Comparison of ENCODE assay signal across 11 mouse cellular contexts in the genomic region with DNA sequence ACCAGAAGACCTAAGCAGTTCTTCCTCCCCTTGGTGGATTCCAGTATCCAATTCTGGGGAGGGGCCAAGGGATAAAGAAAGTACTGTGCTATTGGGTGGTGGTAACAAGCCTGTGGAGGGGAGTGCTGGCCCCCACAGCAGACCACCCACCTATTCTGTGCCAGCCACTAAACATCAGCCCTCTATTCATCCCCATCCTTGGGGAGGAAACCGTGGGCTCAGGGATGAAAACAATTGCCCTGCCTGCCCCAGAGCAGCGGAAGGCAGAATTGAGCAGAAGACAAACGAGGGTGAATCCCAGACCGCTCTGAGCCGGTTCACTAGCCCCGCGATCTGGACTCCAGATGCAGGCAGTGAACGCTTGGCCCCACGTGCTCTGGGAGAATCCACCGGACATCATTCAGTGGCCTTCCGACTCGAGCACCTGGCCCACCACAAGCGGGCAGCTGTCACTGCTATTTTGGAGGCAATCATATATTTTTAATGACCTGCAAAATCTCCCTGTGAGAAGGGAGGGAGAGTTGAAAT.
A peak's percentile ranks its signal among the peaks of the same experiment; 100 is the strongest.
DNase-seq lines count a peak whose midpoint lies in the region; ATAC-seq and TF ChIP-seq lines count a peak whose summit lies in the region.
"Had no signal": no experiment of that assay in that cellular context is flagged by ENCODE, and none has a peak within 500 bp of the region (broad histone marks: within the 10 kb centered on the region; RNA-seq: fewer than 3 reads in every experiment).

No protein-coding gene starts in this region.

- no peaks in the 10 kb centered on the region for H3K36me3 ChIP-seq in hindbrain, embryonic 15.5 days
- H3K36me3 ChIP-seq in midbrain, postnatal 0 days (ENCODE audit: insufficient read depth, low read length): no peaks in the 10 kb centered on the region
- H3K36me3 ChIP-seq: lung, embryonic 15.5 days had no signal

- 3% methylated on average over 13 of the region's 13 CpGs for WGBS in hindbrain, embryonic 15.5 days
- 6% methylated on average over 13 of the region's 13 CpGs for WGBS in midbrain, postnatal 0 days

- no peak overlapping the region for H3K27ac ChIP-seq in hindbrain, embryonic 15.5 days (replicated peaks)
- H3K27ac ChIP-seq in midbrain, postnatal 0 days (ENCODE audit: low read depth, low read length): no peak overlapping the region
- H3K27ac ChIP-seq: heart, adult 2 months; lung, embryonic 15.5 days had no signal

- peak; percentile 72 for ATAC-seq in hindbrain, embryonic 15.5 days (ENCODE audit: low FRiP score, low read depth)
- ATAC-seq in midbrain, postnatal 0 days (ENCODE audit: low FRiP score): no peak

- intact Hi-C loops in left cerebral cortex, postnatal 10 days (cut with DNase I): no loop called here

- peak overlapping the region; percentile 16; the same call in 1 of the 2 replicates for H3K4me2 ChIP-seq in hindbrain, embryonic 15.5 days
- no peak overlapping the region for H3K4me2 ChIP-seq in midbrain, postnatal 0 days (ENCODE audit: low read depth, low read length, poor library complexity, severe bottlenecking)
- H3K4me2 ChIP-seq: lung, embryonic 15.5 days had no signal

- no peaks in the 10 kb centered on the region for H3K9me3 ChIP-seq in hindbrain, embryonic 15.5 days
- H3K9me3 ChIP-seq in midbrain, postnatal 0 days (ENCODE audit: low read length): no peaks in the 10 kb centered on the region
- H3K9me3 ChIP-seq: lung, embryonic 15.5 days had no signal

- no peaks in the 10 kb centered on the region for H3K27me3 ChIP-seq in hindbrain, embryonic 15.5 days
- no peaks in the 10 kb centered on the region for H3K27me3 ChIP-seq in midbrain, postnatal 0 days (ENCODE audit: insufficient read depth, low read length)
- H3K27me3 ChIP-seq: lung, embryonic 15.5 days had no signal

- no peak for TF ChIP-seq CTCF in midbrain, postnatal 0 days (IDR thresholded peaks at IDR 0.05)

- DNase-seq in cerebellum, postnatal 25 days: peak; percentile 79
- no peak for DNase-seq in cerebellum, adult 18-20 months
- peak; percentile 81 for DNase-seq in embryo, embryonic 11 days
- DNase-seq in midbrain, postnatal 0 days (ENCODE audit: low spot score): peak; percentile 69
- DNase-seq in left cerebral cortex, postnatal 10 days (ENCODE audit: extremely low spot score in 1 of 2, low spot score in 2 of 2): no peak
- DNase-seq in gastrocnemius, postnatal 25 days: no peak
- DNase-seq in adrenal gland, adult 2 months: no peak
- DNase-seq: adrenal gland, postnatal 10 days; heart, adult 2 months had no signal

- peaks cover 7% of the 10 kb centered on the region for H3K4me1 ChIP-seq in hindbrain, embryonic 15.5 days (replicated peaks)
- H3K4me1 ChIP-seq in midbrain, postnatal 0 days (ENCODE audit: insufficient read depth, low read length): no peaks in the 10 kb centered on the region; the same call in 1 of the 2 replicates

- H3K4me3 ChIP-seq in hindbrain, embryonic 15.5 days: no peak overlapping the region
- no peak overlapping the region for H3K4me3 ChIP-seq in midbrain, postnatal 0 days (ENCODE audit: low read depth, low read length)
- H3K4me3 ChIP-seq: heart, adult 2 months; lung, embryonic 15.5 days had no signal

- no peak overlapping the region for H3K9ac ChIP-seq in hindbrain, embryonic 15.5 days
- no peak overlapping the region for H3K9ac ChIP-seq in midbrain, postnatal 0 days (replicated peaks; ENCODE audit: low read length, poor library complexity, severe bottlenecking)
- H3K9ac ChIP-seq: lung, embryonic 15.5 days had no signal

Comparison
In these comparisons a context has a peak if more than half of its experiments do, and no peak if none do; other contexts are left out.
1. DNase-seq: peak in cerebellum, postnatal 25 days (2 of 2), embryo, embryonic 11 days (single experiment) and midbrain, postnatal 0 days (single experiment); none in cerebellum, adult 18-20 months (0 of 2), left cerebral cortex, postnatal 10 days (0 of 2), gastrocnemius, postnatal 25 days (single experiment) and adrenal gland, adult 2 months (single experiment).